Mouse (Mus musculus) kidney, adult 8-10 months (tissue): ENCODE results near the gene Acadsb.
A peak's percentile ranks its signal among the peaks of the same experiment; 100 is the strongest.
"Not testable (repeated sequence)": the region's sequence is repeated elsewhere in the genome, so short reads cannot be mapped to it uniquely, and the experiment has no call there.

ENCODE experiments used
- DNase-seq, 2 experiments: peaks; one replicate each; pipeline ENCODE4 v3.0.0; 2022

Gene Acadsb

GRCm38 (mm10) chr7:131410416-131411058 is at the start of gene Acadsb, which contains the start of gene Ikzf5:
Acadsb (plus strand) TSS chr7:131410601.
Ikzf5 (minus strand) TSS chr7:131410521.
- DNase-seq = peak; percentile 99 to 100

GRCm38 (mm10) chr7:131362269-131362614 is 48.2 kb upstream of the Acadsb start:
- no peak for DNase-seq

- DNase-seq = peak; percentile 95 to 97
Measured at GRCm38 (mm10) chr7:131362615-131363300, 47.6 kb upstream of the Acadsb start, which contains the start of gene 2310057M21Rik. 2310057M21Rik (minus strand) TSS chr7:131362759.

- no peak for DNase-seq
Measured at GRCm38 (mm10) chr7:131364131-131364530, 46.3 kb upstream of the Acadsb start.

GRCm38 (mm10) chr7:131370648-131371469 is 39.5 kb upstream of the Acadsb start, which contains the start of gene Pstk:
Pstk (plus strand) TSS chr7:131371141.
- peak; percentile 87 to 88 for DNase-seq

- DNase-seq = no peak
Measured at GRCm38 (mm10) chr7:131371470-131371860, 38.9 kb upstream of the Acadsb start.

- DNase-seq = no peak
Measured at GRCm38 (mm10) chr7:131371880-131372651, 38.3 kb upstream of the Acadsb start.

GRCm38 (mm10) chr7:131391761-131392160 is 18.6 kb upstream of the Acadsb start:
- DNase-seq = not testable (repeated sequence)

GRCm38 (mm10) chr7:131409321-131409987 is 947 bp upstream of the Acadsb start:
- peak in 1 of 2 experiments; percentile 15 for DNase-seq

GRCm38 (mm10) chr7:131409988-131410385 is 414 bp upstream of the Acadsb start:
- no peak for DNase-seq

GRCm38 (mm10) chr7:131411221-131411940 is 980 bp downstream of the Acadsb start:
- peak in 1 of 2 experiments; percentile 37 for DNase-seq

- DNase-seq = no peak
Measured at GRCm38 (mm10) chr7:131411941-131412270, 1.5 kb downstream of the Acadsb start.

GRCm38 (mm10) chr7:131416742-131417141 is 6.3 kb downstream of the Acadsb start:
- not testable (repeated sequence) for DNase-seq

GRCm38 (mm10) chr7:131417605-131418004 is 7.2 kb downstream of the Acadsb start:
- DNase-seq = no peak

GRCm38 (mm10) chr7:131424912-131425311 is 14.5 kb downstream of the Acadsb start:
- no peak for DNase-seq

GRCm38 (mm10) chr7:131427331-131427730 is 16.9 kb downstream of the Acadsb start:
- DNase-seq = no peak

- peak in 1 of 2 experiments; percentile 29 for DNase-seq
Measured at GRCm38 (mm10) chr7:131432244-131432643, 21.8 kb downstream of the Acadsb start.

- no peak for DNase-seq
Measured at GRCm38 (mm10) chr7:131434276-131434675, 23.9 kb downstream of the Acadsb start.

- no peak for DNase-seq
Measured at GRCm38 (mm10) chr7:131437051-131437450, 26.6 kb downstream of the Acadsb start.

- DNase-seq = no peak
Measured at GRCm38 (mm10) chr7:131456714-131457113, 46.3 kb downstream of the Acadsb start.

GRCm38 (mm10) chr7:131465117-131465601 is 54.8 kb downstream of the Acadsb start:
- DNase-seq = no peak
